Mouse (Mus musculus): ENCODE measurements at regions not wholly inside any gene's neighbourhood (a gene's known extent, or its start where the extent isn't known, plus 50 kb on each side); places are given as distances from the start of the nearest gene placed in this dataset.

GRCm38 (mm10) chrX:12219474-12219873 is 59.3 kb upstream of the Bcor start:
- Histone ChIP-seq H3K4me1 (ENCODE audit: control insufficient read depth, insufficient read depth, low read length) (no peaks in the 10 kb centered on the region), H3K27ac (ENCODE audit: insufficient read depth, low read length) (no peak overlapping the region), H3K4me3 (ENCODE audit: insufficient read depth, low read length) (no peak overlapping the region)
- TF ChIP-seq CTCF (IDR thresholded peaks at IDR 0.05; ENCODE audit: extremely low read depth, insufficient read depth, low read length), result no peak
- TF ChIP-seq POLR2A (IDR thresholded peaks at IDR 0.05; ENCODE audit: extremely low read depth, insufficient read depth, low read length), result no peak

DNA sequence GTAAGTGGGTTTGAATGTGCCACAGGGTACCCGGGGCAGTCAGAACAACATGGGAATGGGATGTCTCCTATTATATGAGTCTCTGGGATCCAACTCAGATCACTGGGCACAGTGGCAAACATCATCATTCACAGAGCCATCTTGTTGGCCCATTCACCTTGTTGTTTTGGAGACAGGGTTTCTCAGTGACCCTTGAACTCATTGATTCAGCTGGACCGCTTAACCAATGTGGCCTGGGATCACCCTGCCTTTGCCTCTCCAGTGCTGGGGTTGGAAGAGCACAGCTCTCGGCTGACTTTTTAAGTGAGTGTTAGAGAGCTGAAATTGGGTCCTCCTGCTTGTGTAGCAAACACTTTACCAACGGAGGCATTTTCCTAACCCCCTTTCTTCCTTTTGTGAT is 64.2 kb upstream of the Bcor start:
- no peak overlapping the region for H3K27ac ChIP-seq (ENCODE audit: insufficient read depth, low read length)
- TF ChIP-seq CTCF (IDR thresholded peaks at IDR 0.05; ENCODE audit: extremely low read depth, insufficient read depth, low read length) (no peak), POLR2A (IDR thresholded peaks at IDR 0.05; ENCODE audit: extremely low read depth, insufficient read depth, low read length) (no peak)
- peaks cover 2% of the 10 kb centered on the region; the same call in 1 of the 2 replicates for H3K4me1 ChIP-seq (ENCODE audit: control insufficient read depth, insufficient read depth, low read length)
- no peak overlapping the region for H3K4me3 ChIP-seq (ENCODE audit: insufficient read depth, low read length)

GRCm38 (mm10) chrX:12225116-12225891 is 65.1 kb upstream of the Bcor start:
- no peak overlapping the region for H3K27ac ChIP-seq (ENCODE audit: insufficient read depth, low read length)
- peaks cover 2% of the 10 kb centered on the region; the same call in 1 of the 2 replicates for H3K4me1 ChIP-seq (ENCODE audit: control insufficient read depth, insufficient read depth, low read length)
- no peak for TF ChIP-seq POLR2A (IDR thresholded peaks at IDR 0.05; ENCODE audit: extremely low read depth, insufficient read depth, low read length)
- no peak for TF ChIP-seq CTCF (IDR thresholded peaks at IDR 0.05; ENCODE audit: extremely low read depth, insufficient read depth, low read length)
- peak overlapping the region; percentile 35 for H3K4me3 ChIP-seq (ENCODE audit: insufficient read depth, low read length)

GRCm38 (mm10) chrX:12225892-12226206 is 65.7 kb upstream of the Bcor start:
- H3K27ac ChIP-seq (ENCODE audit: insufficient read depth, low read length), result no peak overlapping the region
- H3K4me1 ChIP-seq (ENCODE audit: control insufficient read depth, insufficient read depth, low read length), result peaks cover 2% of the 10 kb centered on the region; the same call in 1 of the 2 replicates
- H3K4me3 ChIP-seq (ENCODE audit: insufficient read depth, low read length), result peak overlapping the region; percentile 35
- TF ChIP-seq POLR2A (IDR thresholded peaks at IDR 0.05; ENCODE audit: extremely low read depth, insufficient read depth, low read length) (no peak), CTCF (IDR thresholded peaks at IDR 0.05; ENCODE audit: extremely low read depth, insufficient read depth, low read length) (no peak)

DNA sequence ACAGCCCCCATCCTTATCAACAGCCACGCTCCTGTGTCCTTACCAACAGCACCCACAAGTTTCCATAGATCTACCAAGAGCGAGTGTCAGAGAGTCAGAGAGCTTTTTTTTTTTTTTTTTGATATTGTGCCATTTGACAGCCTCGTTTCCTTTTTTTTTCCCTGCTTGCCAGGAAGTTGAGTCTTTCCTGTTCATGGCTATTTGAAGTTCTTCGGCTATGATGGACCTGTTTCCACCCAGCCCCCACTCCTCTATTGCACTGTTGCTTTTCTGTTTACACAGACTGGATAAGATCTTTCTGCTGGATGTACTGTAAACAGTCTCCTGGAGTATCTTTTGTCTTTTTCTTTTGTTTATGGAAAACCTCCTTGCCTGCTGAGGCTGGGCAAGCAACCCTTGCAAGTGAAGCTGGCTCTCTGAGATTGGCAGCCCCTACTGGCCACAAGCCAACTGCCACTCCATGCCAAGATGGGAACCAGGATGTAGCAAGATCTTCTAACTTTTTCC is 80.4 kb upstream of the Bcor start:
- TF ChIP-seq CTCF (IDR thresholded peaks at IDR 0.05; ENCODE audit: extremely low read depth, insufficient read depth, low read length), result no peak
- TF ChIP-seq POLR2A (IDR thresholded peaks at IDR 0.05; ENCODE audit: extremely low read depth, insufficient read depth, low read length), result no peak
- Histone ChIP-seq H3K27ac (ENCODE audit: insufficient read depth, low read length) (no peak overlapping the region), H3K4me3 (ENCODE audit: insufficient read depth, low read length) (no peak overlapping the region)

GRCm38 (mm10) chrX:12241751-12242150 is 81.6 kb upstream of the Bcor start:
- no peaks in the 10 kb centered on the region for H3K4me1 ChIP-seq (ENCODE audit: control insufficient read depth, insufficient read depth, low read length)
- H3K27ac ChIP-seq (ENCODE audit: insufficient read depth, low read length), result no peak overlapping the region
- no peak overlapping the region for H3K4me3 ChIP-seq (ENCODE audit: insufficient read depth, low read length)
- TF ChIP-seq POLR2A (IDR thresholded peaks at IDR 0.05; ENCODE audit: extremely low read depth, insufficient read depth, low read length) (no peak), CTCF (IDR thresholded peaks at IDR 0.05; ENCODE audit: extremely low read depth, insufficient read depth, low read length) (no peak)

More for the DNA sequence above, 80.4 kb upstream of the Bcor start:
- H3K4me1 ChIP-seq (ENCODE audit: control insufficient read depth, insufficient read depth, low read length), result no peaks in the 10 kb centered on the region

DNA sequence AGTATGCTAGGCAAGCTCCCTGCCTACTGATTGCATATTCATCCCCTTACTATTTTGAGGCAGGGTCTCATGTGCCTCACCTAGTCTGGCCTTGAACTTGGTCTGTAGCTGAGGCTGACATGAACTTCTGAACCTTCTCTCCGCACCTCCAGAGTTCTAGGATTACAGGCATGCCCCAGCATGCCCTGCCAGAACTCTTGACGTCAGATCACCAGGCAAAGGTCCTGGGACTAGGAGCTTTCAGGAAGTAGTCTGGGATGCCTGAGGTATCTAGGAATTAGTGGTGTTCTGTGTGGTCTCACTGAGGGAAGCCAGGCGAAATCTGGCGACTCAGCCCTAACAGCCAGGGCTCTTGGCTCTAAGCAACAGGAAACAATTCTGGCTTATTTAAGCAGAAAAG is 88.9 kb upstream of the Bcor start:
- TF ChIP-seq POLR2A (IDR thresholded peaks at IDR 0.05; ENCODE audit: extremely low read depth, insufficient read depth, low read length) (no peak), CTCF (IDR thresholded peaks at IDR 0.05; ENCODE audit: extremely low read depth, insufficient read depth, low read length) (no peak)
- Histone ChIP-seq H3K4me3 (ENCODE audit: insufficient read depth, low read length) (no peak overlapping the region), H3K4me1 (ENCODE audit: control insufficient read depth, insufficient read depth, low read length) (no peaks in the 10 kb centered on the region; the same call in 1 of the 2 replicates), H3K27ac (ENCODE audit: insufficient read depth, low read length) (no peak overlapping the region)

- no peak overlapping the region for H3K27ac ChIP-seq (ENCODE audit: insufficient read depth, low read length)
- no peaks in the 10 kb centered on the region; the same call in 1 of the 2 replicates for H3K4me1 ChIP-seq (ENCODE audit: control insufficient read depth, insufficient read depth, low read length)
- TF ChIP-seq CTCF (IDR thresholded peaks at IDR 0.05; ENCODE audit: extremely low read depth, insufficient read depth, low read length) (no peak), POLR2A (IDR thresholded peaks at IDR 0.05; ENCODE audit: extremely low read depth, insufficient read depth, low read length) (no peak)
- no peak overlapping the region for H3K4me3 ChIP-seq (ENCODE audit: insufficient read depth, low read length)
Measured at GRCm38 (mm10) chrX:12249911-12250310, 89.8 kb upstream of the Bcor start.

- TF ChIP-seq POLR2A (IDR thresholded peaks at IDR 0.05; ENCODE audit: extremely low read depth, insufficient read depth, low read length) (no peak), CTCF (IDR thresholded peaks at IDR 0.05; ENCODE audit: extremely low read depth, insufficient read depth, low read length) (peak; percentile 34; the same call in 1 of the 2 replicates)
- Histone ChIP-seq H3K4me1 (ENCODE audit: control insufficient read depth, insufficient read depth, low read length) (no peaks in the 10 kb centered on the region; the same call in 1 of the 2 replicates), H3K4me3 (ENCODE audit: insufficient read depth, low read length) (peak overlapping the region; percentile 12; the same call in 1 of the 2 replicates), H3K27ac (ENCODE audit: insufficient read depth, low read length) (no peak overlapping the region)
Measured at GRCm38 (mm10) chrX:12251853-12252679, 91.9 kb upstream of the Bcor start.
